Mouse (Mus musculus): ENCODE measurements at regions not wholly inside any gene's neighbourhood (a gene's known extent, or its start where the extent isn't known, plus 50 kb on each side); places are given as distances from the start of the nearest gene placed in this dataset.

DNA sequence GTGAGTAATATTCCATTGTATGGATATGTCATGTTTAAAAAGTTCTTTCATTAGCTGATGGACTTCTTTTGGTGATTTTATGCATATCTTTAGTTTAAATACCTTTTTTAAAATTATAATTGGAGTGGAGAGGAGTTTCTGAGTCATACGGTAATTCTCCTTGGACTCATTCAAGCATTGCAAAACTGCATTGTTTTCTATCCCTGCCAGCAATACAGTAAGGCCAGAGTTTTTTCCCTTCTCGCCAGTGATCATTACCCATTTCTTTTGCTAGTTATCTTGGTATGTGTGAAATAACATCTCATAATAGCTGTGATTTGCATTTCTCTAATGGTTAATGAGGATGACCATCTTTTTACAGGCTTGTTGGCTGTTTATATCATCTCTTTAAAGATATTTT is 271.6 kb upstream of the Nr2f2 start:
- TF ChIP-seq CTCF (conservative IDR thresholded peaks at IDR 0.05; ENCODE audit: low read length) (no peak), NANOG (IDR thresholded peaks at IDR 0.05; ENCODE audit: borderline replicate concordance, low read length) (no peak)

All from E14TG2a.4 (cell line).